Mouse (Mus musculus): ENCODE results near the gene Pus1. TPM values are rescaled to one million over a fixed set of nuclear protein-coding genes. Genes with fewer than 3 reads are reported as not detected.

Pus1 gene
- total RNA-seq, 2 experiments from 2014 or later: 10.7 to 11.4 TPM

Other genes with a start within 250 kb of the Pus1 start
- gene Galnt9, start 236.3 kb downstream of the Pus1 start, total RNA-seq (2021): not detected
- 10 to 100 TPM; 14.1 to 15.4 TPM for gene Noc4l, start 127.2 kb downstream of the Pus1 start, total RNA-seq (2021)
- 1 to 10 TPM; 6.0 to 8.5 TPM for gene Ddx51, start 127.2 kb downstream of the Pus1 start, total RNA-seq (2021)
- gene Ep400, start 9.9 kb downstream of the Pus1 start, total RNA-seq (2021): 10 to 100 TPM; 21.2 to 24.9 TPM
- 10 to 100 TPM; 57.4 to 66.1 TPM for gene Ulk1, start 29.4 kb upstream of the Pus1 start, total RNA-seq (2021)
- 10 to 100 TPM; 11.8 to 15.6 TPM for gene Hscb, start 59.1 kb upstream of the Pus1 start, total RNA-seq (2021)
- under 1 TPM; 0.76 to 0.80 TPM for gene Chek2, start 59.3 kb upstream of the Pus1 start, total RNA-seq (2021)
- 10 to 100 TPM; 12.3 to 13.2 TPM for gene Ttc28, start 99.1 kb upstream of the Pus1 start, total RNA-seq (2021)